Mouse (Mus musculus) gastrocnemius, postnatal 25 days (tissue): ENCODE measurements around the gene Scrt2. TPM values are rescaled to one million over a fixed set of nuclear protein-coding genes. Genes with fewer than 3 reads are reported as not detected.

Experiments
- DNase-seq: peaks from one replicate; pipeline ENCODE4 v3.0.0; 2022
- total RNA-seq, 2 experiments: library from RNA; stranded (reverse); gene quantifications; 1 replicate in 1 of 2; 2 replicates in 1 of 2; pipeline ENCODE4 v1.2.3; 2021

Gene Scrt2
- total RNA-seq, 2 experiments from 2014 or later = not detected

- DNase-seq = no peak
Observed at GRCm38 (mm10) chr2:152144158-152144450, 62.8 kb downstream of the Scrt2 start.

- DNase-seq = no peak
Observed at GRCm38 (mm10) chr2:152144501-152144900, 63.2 kb downstream of the Scrt2 start.

Other genes starting within 250 kb of the Scrt2 start
- not detected for gene Rspo4, start 238.6 kb upstream of the Scrt2 start, total RNA-seq
- under 1 TPM; 0.11 to 0.15 TPM for gene Angpt4, start 170.3 kb upstream of the Scrt2 start, total RNA-seq
- gene Fam110a, start 101.3 kb upstream of the Scrt2 start, total RNA-seq = 1 to 10 TPM; 2.2 to 2.9 TPM
- gene Slc52a3, start 85.0 kb upstream of the Scrt2 start, total RNA-seq = under 1 TPM; 0.94 to 1.00 TPM
- gene Srxn1, start 24.0 kb downstream of the Scrt2 start, total RNA-seq = 10 to 100 TPM; 18.8 to 24.8 TPM
- 10 to 100 TPM; 11.2 to 12.4 TPM for gene Tcf15, start 62.0 kb downstream of the Scrt2 start, total RNA-seq
- gene Csnk2a1, start 145.3 kb downstream of the Scrt2 start, total RNA-seq = 10 to 100 TPM; 78.6 to 79.8 TPM
- 10 to 100 TPM; 27.0 to 28.9 TPM for gene Tbc1d20, start 212.3 kb downstream of the Scrt2 start, total RNA-seq